Comparison of ENCODE assay signal across 14 mouse cellular contexts in the genomic region with DNA sequence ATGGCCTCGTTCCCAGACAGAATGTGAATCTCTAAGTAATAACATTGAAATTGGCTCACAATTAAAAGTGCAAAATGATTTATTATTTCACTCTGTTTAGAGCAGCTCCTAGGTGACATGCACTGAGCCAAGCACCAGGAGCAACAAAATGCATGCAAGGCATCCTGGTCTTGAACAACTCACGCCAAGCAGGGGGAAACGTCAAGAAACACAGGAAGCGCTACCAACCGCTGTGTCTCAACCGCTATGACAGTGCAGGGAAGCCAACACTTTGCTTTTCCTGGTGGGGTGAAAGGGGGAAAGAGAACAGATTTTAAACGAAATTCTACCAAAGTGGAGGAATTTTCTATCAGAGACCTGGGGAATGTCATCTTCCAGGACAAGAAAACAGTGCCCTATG.
"Had no signal": no experiment of that assay in that cellular context is flagged by ENCODE, and none has a peak within 500 bp of the region (broad histone marks: within the 10 kb centered on the region; RNA-seq: fewer than 3 reads in every experiment).

No protein-coding gene starts in this region.

- ATAC-seq: intestine, embryonic 16.5 days had no signal

- DNase-seq: gastrocnemius, postnatal 14 days; gastrocnemius, postnatal 36 days; heart, adult 18-20 months; heart, postnatal 10 days; heart, postnatal 4 days; kidney, adult 11 months; kidney, adult 2 months; kidney, adult 9 months; kidney, postnatal 14 days; kidney, postnatal 36 days; layer of hippocampus, adult 9-11 months; layer of hippocampus, postnatal 36 days; liver had no signal
